Mouse (Mus musculus) myocyte (in vitro differentiated cells): ENCODE results near the gene Actn4. TPM values are rescaled to one million over a fixed set of nuclear protein-coding genes. Genes with fewer than 3 reads are reported as not detected.

Experiments used
- H3K27me3 ChIP-seq: one replicate; pipeline ENCODE4 v1.6.1; 2011; ENCODE audit not compliant: control insufficient read depth, insufficient read depth, insufficient read length
- H3K36me3 ChIP-seq: one replicate; pipeline ENCODE4 v1.6.1; 2011; ENCODE audit not compliant: control insufficient read depth, insufficient read depth
- H3K4me2 ChIP-seq: one replicate; pipeline ENCODE4 v1.6.1; 2011; ENCODE audit warnings: low read depth, control low read depth
- H3K4me3 ChIP-seq: one replicate; pipeline ENCODE4 v1.5.1; 2011; ENCODE audit warnings: mild to moderate bottlenecking, control low read depth, moderate library complexity
- H3K79me2 ChIP-seq: one replicate; pipeline ENCODE4 v1.6.1; 2011; ENCODE audit not compliant: control insufficient read depth, insufficient read depth
- H3ac ChIP-seq: one replicate; pipeline ENCODE4 v1.6.1; 2011; ENCODE audit not compliant: control insufficient read depth, insufficient read length
- CEBPB ChIP-seq: IDR thresholded peaks from 2 replicates; pipeline ENCODE4 v1.6.1; 2011; ENCODE audit warnings: mild to moderate bottlenecking, moderate library complexity; ENCODE audit not compliant: poor library complexity, insufficient read depth, severe bottlenecking
- E2F4 ChIP-seq: IDR thresholded peaks from one replicate; pipeline ENCODE4 v1.6.1; 2011; ENCODE audit warnings: mild to moderate bottlenecking, control low read depth, moderate library complexity; ENCODE audit not compliant: insufficient read depth
- MAX ChIP-seq: IDR thresholded peaks from one replicate; pipeline ENCODE4 v1.6.1; 2011; ENCODE audit warnings: low read depth, mild to moderate bottlenecking, control low read depth
- MYOD1 ChIP-seq, 3 experiments: IDR thresholded peaks; one replicate each; pipeline ENCODE4 v1.6.1; 2011; ENCODE audit warnings: control low read depth in 2 of 3, low read depth in 2 of 3, mild to moderate bottlenecking in 2 of 3, moderate library complexity in 1 of 3; ENCODE audit not compliant: insufficient read length in 2 of 3, control insufficient read depth in 1 of 3
- MYOG ChIP-seq, 3 experiments: IDR thresholded peaks; one replicate each; pipeline ENCODE4 v1.6.1; 2011; ENCODE audit warnings: control low read depth in 2 of 3, low read depth in 2 of 3, mild to moderate bottlenecking in 2 of 3; ENCODE audit not compliant: insufficient read length in 2 of 3, control insufficient read depth in 1 of 3, insufficient read depth in 1 of 3
- POLR2A ChIP-seq: IDR thresholded peaks from one replicate; pipeline ENCODE4 v1.6.1; 2011; ENCODE audit warnings: low read depth, mild to moderate bottlenecking, control low read depth, moderate library complexity; ENCODE audit not compliant: insufficient read length
- POLR2AphosphoS2 ChIP-seq: IDR thresholded peaks from one replicate; pipeline ENCODE4 v1.6.1; 2011; ENCODE audit warnings: low read depth, control low read depth; ENCODE audit not compliant: insufficient read length
- REST ChIP-seq: IDR thresholded peaks from one replicate; pipeline ENCODE4 v1.6.1; 2011; ENCODE audit warnings: mild to moderate bottlenecking, control low read depth, moderate library complexity; ENCODE audit not compliant: insufficient read depth, insufficient read length
- SRF ChIP-seq: IDR thresholded peaks from one replicate; pipeline ENCODE4 v1.6.1; 2011; ENCODE audit warnings: low read depth; ENCODE audit not compliant: control insufficient read depth, insufficient read length
- TCF12 ChIP-seq: IDR thresholded peaks from one replicate; pipeline ENCODE4 v1.6.1; 2011; ENCODE audit warnings: mild to moderate bottlenecking, control low read depth; ENCODE audit not compliant: poor library complexity, insufficient read depth, severe bottlenecking
- TCF3 ChIP-seq: IDR thresholded peaks from one replicate; pipeline ENCODE4 v1.6.1; 2011; ENCODE audit warnings: low read depth, control low read depth; ENCODE audit not compliant: insufficient read length
- USF1 ChIP-seq: IDR thresholded peaks from one replicate; pipeline ENCODE4 v1.6.1; 2011; ENCODE audit warnings: low read depth, mild to moderate bottlenecking, control low read depth, moderate library complexity
- polyA plus RNA-seq: library from polyadenylated mRNA; unstranded; fragments of >200 nt; fragmentation: generic; extraction: Trizol; gene quantifications from one replicate; pipeline ENCODE4 v1.2.1, GENCODE M21; 2012; ENCODE audit warnings: missing spikeins

The Actn4 gene
- polyA plus RNA-seq, 1 experiment = 270 TPM

GRCm38 (mm10) chr7:28983141-28983564 is 21.0 kb upstream of the Actn4 start:
- Histone ChIP-seq H3K4me3 (no peak overlapping the region), H3K36me3 (peaks cover 4% of the 10 kb centered on the region), H3K79me2 (peaks cover 15% of the 10 kb centered on the region), H3K27me3 (no peaks in the 10 kb centered on the region), H3K4me2 (no peak overlapping the region), H3ac (no peak overlapping the region)
- TF ChIP-seq SRF = no peak
- TF ChIP-seq E2F4 = no peak
- TF ChIP-seq MYOG (IDR thresholded peaks at IDR 0.05; ENCODE audit: control insufficient read depth in 1 of 3, insufficient read depth in 1 of 3, insufficient read length in 2 of 3, low read depth in 2 of 3) = no peak
- no peak for TF ChIP-seq REST
- no peak for TF ChIP-seq POLR2AphosphoS2
- no peak for TF ChIP-seq MYOD1 (IDR thresholded peaks at IDR 0.05; ENCODE audit: control insufficient read depth in 1 of 3, insufficient read length in 2 of 3, low read depth in 2 of 3)
- TF ChIP-seq TCF3 = no peak
- TF ChIP-seq USF1 = no peak
- TF ChIP-seq TCF12 = no peak
- TF ChIP-seq POLR2A = no peak
- TF ChIP-seq CEBPB = no peak
- TF ChIP-seq MAX = no peak

- Histone ChIP-seq H3K4me2 (peak overlapping the region; percentile 99), H3K4me3 (peak overlapping the region; percentile 92), H3K79me2 (peaks cover 15% of the 10 kb centered on the region), H3K36me3 (peaks cover 4% of the 10 kb centered on the region), H3K27me3 (no peaks in the 10 kb centered on the region), H3ac (peak overlapping the region; percentile 98)
- no peak for TF ChIP-seq SRF
- no peak for TF ChIP-seq POLR2A
- TF ChIP-seq MYOG (IDR thresholded peaks at IDR 0.05; ENCODE audit: control insufficient read depth in 1 of 3, insufficient read depth in 1 of 3, insufficient read length in 2 of 3, low read depth in 2 of 3) = peak in 1 of 3 experiments; percentile 30
These were observed 20.3 kb upstream of the Actn4 start for GRCm38 (mm10) chr7:28982274-28983013.

- Histone ChIP-seq H3K79me2 (peaks cover 15% of the 10 kb centered on the region), H3K4me2 (peak within 1 kb of the TSS; percentile 99), H3ac (peak within 1 kb of the TSS; percentile 98), H3K4me3 (peak within 1 kb of the TSS; percentile 92), H3K36me3 (peaks cover 4% of the 10 kb centered on the region), H3K27me3 (no peaks in the 10 kb centered on the region)
- TF ChIP-seq USF1 = peak; percentile 71
- peak; percentile 77 for TF ChIP-seq POLR2A
- TF ChIP-seq TCF12 = no peak
- TF ChIP-seq POLR2AphosphoS2 = peak; percentile 88
- peak; percentile 82 for TF ChIP-seq E2F4
These were observed 19.6 kb upstream of the Actn4 start, which contains the start of the genes Eif3k and Map4k1 for GRCm38 (mm10) chr7:28981651-28982273. TSS of gene Eif3k (minus strand) at chr7:28981864. TSS of gene Map4k1 (plus strand) at chr7:28982050.

DNA sequence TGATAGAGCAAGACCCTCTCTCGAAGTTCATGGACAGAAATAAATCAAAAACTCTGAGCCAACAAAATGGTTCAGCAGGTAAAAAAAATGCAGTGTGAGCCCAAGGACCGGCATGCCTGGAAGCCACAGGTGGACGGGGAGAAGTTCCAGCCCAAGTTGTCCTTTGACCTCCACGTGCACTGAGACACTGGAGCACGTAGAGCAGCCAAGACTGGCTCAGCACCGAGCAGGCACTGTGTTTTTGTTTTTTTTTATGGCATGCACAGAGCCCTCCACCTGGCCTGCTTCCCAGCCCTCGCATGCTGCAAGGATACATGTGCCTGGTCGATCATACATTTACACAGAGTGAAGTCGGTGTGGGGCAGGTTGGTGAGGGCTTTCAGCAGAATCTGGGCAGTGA is 15.4 kb upstream of the Actn4 start:
- Histone ChIP-seq H3K36me3 (peaks cover 8% of the 10 kb centered on the region), H3K27me3 (no peaks in the 10 kb centered on the region)

More for the DNA sequence above, 15.4 kb upstream of the Actn4 start:
- Histone ChIP-seq H3K4me3 (no peak overlapping the region), H3ac (no peak overlapping the region), H3K79me2 (peaks cover 15% of the 10 kb centered on the region), H3K4me2 (no peak overlapping the region)
- TF ChIP-seq MYOG (IDR thresholded peaks at IDR 0.05; ENCODE audit: control insufficient read depth in 1 of 3, insufficient read depth in 1 of 3, insufficient read length in 2 of 3, low read depth in 2 of 3) (no peak), POLR2A (no peak), TCF12 (no peak), REST (no peak), MYOD1 (IDR thresholded peaks at IDR 0.05; ENCODE audit: control insufficient read depth in 1 of 3, insufficient read length in 2 of 3, low read depth in 2 of 3) (no peak), SRF (no peak), POLR2AphosphoS2 (no peak), TCF3 (no peak), E2F4 (no peak), MAX (no peak), CEBPB (no peak), USF1 (no peak)
